Mouse (Mus musculus) stomach, embryonic 16.5 days (tissue): ENCODE results near the gene Gng8. TPM values are rescaled to one million over a fixed set of nuclear protein-coding genes. Genes with fewer than 3 reads are reported as not detected.

Experiments used
- ATAC-seq: fragments of 200-750 bp; cut with Nextera tagmentation; 2 replicates; pipeline ENCODE4 v1.8.0; 2017; ENCODE audit warnings: moderate number of reproducible peaks, moderate TSS enrichment; ENCODE audit not compliant: insufficient read depth, low FRiP score
- H3K27ac ChIP-seq: fragments of 300-500 bp; sonication (generic); 2 replicates; pipeline ENCODE4 v1.5.1; 2014; ENCODE audit warnings: low read length
- H3K27me3 ChIP-seq: fragments of 300-500 bp; sonication (generic); 2 replicates; pipeline ENCODE4 v1.6.1; 2014; ENCODE audit warnings: low read length, control low read depth, mixed read lengths; ENCODE audit not compliant: control insufficient read depth, insufficient read depth
- H3K36me3 ChIP-seq: fragments of 300-500 bp; sonication (generic); 2 replicates; pipeline ENCODE4 v1.6.1; 2014; ENCODE audit warnings: low read length; ENCODE audit not compliant: control insufficient read depth, insufficient read depth
- H3K4me1 ChIP-seq: fragments of 300-500 bp; sonication (generic); 2 replicates; pipeline ENCODE4 v1.6.1; 2014; ENCODE audit warnings: low read length, control low read depth, mixed read lengths; ENCODE audit not compliant: control insufficient read depth, insufficient read depth
- H3K4me2 ChIP-seq: fragments of 300-500 bp; sonication (generic); 2 replicates; pipeline ENCODE4 v1.6.1; 2014; ENCODE audit warnings: low read depth, low read length, mixed read lengths
- H3K4me3 ChIP-seq: fragments of 300-500 bp; sonication (generic); replicated peaks from 2 replicates; pipeline ENCODE4 v1.5.1; 2014; ENCODE audit warnings: mild to moderate bottlenecking, low read length
- H3K9ac ChIP-seq: fragments of 300-500 bp; sonication (generic); 2 replicates; pipeline ENCODE4 v1.6.1; 2014; ENCODE audit warnings: low read length
- H3K9me3 ChIP-seq: fragments of 300-500 bp; sonication (generic); replicated peaks from 2 replicates; pipeline ENCODE4 v1.6.1; 2016; ENCODE audit warnings: low read length, control low read depth; ENCODE audit not compliant: control insufficient read depth
- WGBS: fragments of 180-500 bp; shearing (Covaris S2); extraction: QIAGEN DNeasy Blood & Tissue Kit; methylation state at CpG from one replicate; pipeline ENCODE4 v1.1.7; 2014; 5-methylcytosine and 5-hydroxymethylcytosine counted together
- polyA plus RNA-seq: library from polyadenylated mRNA; unstranded; fragments of >200 nt; fragmentation: Nextera tagmentation; extraction: Ambion mirVana; gene quantifications from 2 replicates; pipeline ENCODE4 v1.2.1, GENCODE M21; 2015

Gng8 gene
- polyA plus RNA-seq, 1 experiment from 2014 or later = 9.7 TPM

DNA sequence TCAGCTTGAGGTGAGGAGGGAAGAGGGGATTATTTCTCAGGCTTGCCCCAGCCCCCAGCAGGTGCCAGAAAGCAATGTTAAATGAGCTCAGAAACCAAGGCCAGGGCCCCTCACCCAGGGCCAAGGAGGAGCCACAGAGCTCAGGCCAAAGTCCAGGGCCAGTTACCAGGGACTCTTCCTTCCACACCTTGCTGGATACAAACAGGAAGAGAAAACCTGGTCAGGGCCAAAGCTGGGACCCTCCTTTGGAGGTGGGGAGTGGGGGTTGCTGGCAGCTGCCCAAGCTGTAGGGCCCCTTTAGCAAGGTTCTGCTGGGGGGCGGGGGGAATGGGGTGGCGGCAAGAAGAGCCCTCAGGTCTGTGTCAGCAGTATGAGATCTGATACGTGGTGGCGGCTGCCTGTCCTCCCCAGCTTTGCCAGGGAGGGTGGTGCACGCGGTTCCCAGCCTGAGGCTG, 30.3 kb downstream of the Gng8 start:
- H3K9ac ChIP-seq = peak overlapping the region; percentile 95
- WGBS = 37% methylated on average over 6 of the region's 6 CpGs
- H3K4me3 ChIP-seq = peak overlapping the region; percentile 90
- H3K4me2 ChIP-seq = peak overlapping the region; percentile 95
- peak overlapping the region; percentile 95 for H3K27ac ChIP-seq
- ATAC-seq = no peak
- H3K4me1 ChIP-seq = peaks cover 33% of the 10 kb centered on the region
- H3K36me3 ChIP-seq = peaks cover 11% of the 10 kb centered on the region
- no peaks in the 10 kb centered on the region for H3K9me3 ChIP-seq
- no peaks in the 10 kb centered on the region for H3K27me3 ChIP-seq

DNA sequence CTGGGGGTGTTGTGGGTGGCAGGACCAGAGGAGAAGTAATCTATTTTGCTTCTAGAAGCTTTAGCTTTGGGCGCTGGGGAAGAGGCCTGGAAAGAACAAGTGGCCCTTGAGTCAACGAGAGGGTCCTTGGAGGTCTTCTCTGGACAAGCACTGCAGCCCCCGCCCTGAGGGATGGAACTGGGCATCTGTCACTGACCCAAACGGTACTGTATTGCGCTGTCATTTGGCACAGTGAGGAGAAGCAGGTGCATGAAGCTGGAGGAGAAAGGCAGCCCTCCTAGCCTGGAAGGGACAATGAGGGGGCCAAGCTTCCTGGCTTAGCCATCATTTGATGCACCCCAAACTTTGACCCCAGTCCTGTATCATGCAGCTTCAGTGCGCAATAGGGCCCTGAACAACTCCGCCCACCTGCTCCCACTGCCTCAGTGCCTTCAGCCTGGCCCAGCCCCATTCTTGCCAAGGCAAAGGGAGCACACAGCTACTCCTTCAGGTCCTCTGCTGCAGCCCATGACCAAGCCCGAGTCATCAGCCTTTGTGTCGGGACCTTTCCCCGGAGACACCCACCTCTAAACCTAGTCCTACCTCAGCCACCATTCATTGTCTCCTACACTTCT, 30.9 kb downstream of the Gng8 start:
- H3K9me3 ChIP-seq = no peaks in the 10 kb centered on the region
- peak overlapping the region; percentile 90 for H3K4me3 ChIP-seq
- peak overlapping the region; percentile 95 for H3K9ac ChIP-seq
- H3K36me3 ChIP-seq = peaks cover 5% of the 10 kb centered on the region
- 32% methylated on average over 10 of the region's 10 CpGs for WGBS
- ATAC-seq = no peak
- peak overlapping the region; percentile 95 for H3K4me2 ChIP-seq
- H3K27me3 ChIP-seq = no peaks in the 10 kb centered on the region
- H3K27ac ChIP-seq = peak overlapping the region; percentile 95
- peaks cover 33% of the 10 kb centered on the region for H3K4me1 ChIP-seq

DNA sequence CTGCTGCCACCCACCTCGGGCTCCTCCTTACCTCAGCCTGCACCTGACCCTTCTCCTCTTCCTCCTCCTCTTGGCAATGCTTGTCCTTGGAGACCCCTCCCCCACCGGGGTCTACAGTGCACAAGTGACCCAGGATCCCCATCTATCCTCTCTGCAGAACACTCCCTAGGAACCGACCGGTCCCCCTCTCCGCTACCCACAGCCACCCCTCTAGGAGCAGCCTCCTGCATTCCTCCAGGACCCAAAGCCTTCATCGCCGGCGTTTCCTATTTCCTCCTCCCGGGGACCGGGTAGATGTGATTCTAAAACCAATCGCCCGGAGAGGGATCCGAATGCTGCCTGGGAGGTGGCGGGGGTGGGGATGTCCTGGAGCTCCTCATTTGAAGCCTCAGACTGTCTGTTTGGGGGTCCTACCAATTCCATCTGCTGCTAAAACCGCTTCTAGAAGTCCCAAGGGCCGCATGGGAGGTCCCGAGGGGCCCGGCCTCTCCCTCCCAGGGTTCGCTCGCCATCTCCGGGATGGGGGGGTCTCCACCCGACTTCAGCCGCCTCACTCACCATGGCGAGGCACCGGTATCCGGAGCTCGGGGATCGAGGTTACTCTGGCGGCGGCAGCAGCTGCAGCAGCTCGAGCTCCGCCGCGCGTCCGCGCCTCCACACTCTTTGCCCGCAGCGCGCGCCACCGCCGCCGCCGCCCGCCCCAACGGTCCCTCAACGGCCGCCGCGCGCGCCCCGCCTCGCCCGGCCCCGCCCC, 31.9 kb downstream of the Gng8 start:
- 0 out of 2 replicates have a peak, but pooled peaks have one; percentile 0 for ATAC-seq
- peak overlapping the region; percentile 95 for H3K27ac ChIP-seq
- H3K9me3 ChIP-seq = no peaks in the 10 kb centered on the region
- H3K36me3 ChIP-seq = no peaks in the 10 kb centered on the region; the same call in 1 of the 2 replicates
- H3K4me1 ChIP-seq = peaks cover 33% of the 10 kb centered on the region
- H3K9ac ChIP-seq = peak overlapping the region; percentile 95
- WGBS = under 1% methylated on average over 56 of the region's 57 CpGs
- H3K4me2 ChIP-seq = peak overlapping the region; percentile 95
- no peaks in the 10 kb centered on the region for H3K27me3 ChIP-seq
- peak overlapping the region; percentile 90 for H3K4me3 ChIP-seq

DNA sequence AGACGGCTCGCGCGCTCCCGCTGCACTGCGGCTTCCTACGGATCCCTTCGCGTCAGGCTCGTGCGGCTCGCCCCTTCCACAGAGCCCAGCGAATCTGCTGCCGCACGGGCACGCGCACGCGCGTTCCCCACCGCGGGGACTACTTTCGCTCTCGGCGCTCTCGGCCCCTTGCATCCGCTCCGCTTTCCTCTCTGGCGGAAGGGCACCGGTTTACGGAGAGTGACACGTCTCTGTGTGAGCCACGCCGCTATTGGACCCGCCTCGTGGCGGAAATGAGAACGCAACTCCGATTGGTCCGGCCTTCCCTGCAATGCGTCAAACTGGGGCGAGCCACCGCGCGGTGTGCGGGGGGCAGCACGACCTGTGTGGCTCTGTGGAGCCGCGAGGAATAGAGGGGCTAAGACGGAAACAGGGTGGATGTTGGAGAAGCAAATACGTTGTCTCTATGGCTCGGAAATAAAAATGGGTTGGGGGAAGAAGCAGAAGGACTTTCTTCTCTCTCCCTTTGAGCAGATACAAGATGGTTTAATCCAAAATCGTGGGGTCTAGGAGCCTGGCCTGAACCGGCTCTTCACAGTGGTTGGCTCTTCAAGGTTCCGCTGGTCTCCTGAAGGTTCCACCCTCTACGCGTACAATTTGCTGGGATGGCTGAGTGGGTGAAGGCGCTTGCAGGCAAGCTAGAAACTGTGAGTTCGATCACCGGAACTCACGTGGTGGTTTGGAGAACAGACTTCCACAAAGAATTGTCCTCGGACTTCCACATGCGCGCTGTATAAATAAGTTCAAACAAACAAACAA, 32.6 kb downstream of the Gng8 start, which contains the start of gene Calm3:
Gene Calm3 (minus strand): TSS at position 78 of the 798 bp plus-strand sequence.
- peaks cover 33% of the 10 kb centered on the region for H3K4me1 ChIP-seq
- no peaks in the 10 kb centered on the region; the same call in 1 of the 2 replicates for H3K36me3 ChIP-seq
- H3K4me3 ChIP-seq = peak within 1 kb of the TSS; percentile 90
- no peaks in the 10 kb centered on the region for H3K9me3 ChIP-seq
- H3K9ac ChIP-seq = peak within 1 kb of the TSS; percentile 95
- peak; percentile 92 for ATAC-seq
- 2% methylated on average over 64 of the region's 64 CpGs for WGBS
- H3K27ac ChIP-seq = peak within 1 kb of the TSS; percentile 95
- H3K4me2 ChIP-seq = peak within 1 kb of the TSS; percentile 95
- H3K27me3 ChIP-seq = no peaks in the 10 kb centered on the region

DNA sequence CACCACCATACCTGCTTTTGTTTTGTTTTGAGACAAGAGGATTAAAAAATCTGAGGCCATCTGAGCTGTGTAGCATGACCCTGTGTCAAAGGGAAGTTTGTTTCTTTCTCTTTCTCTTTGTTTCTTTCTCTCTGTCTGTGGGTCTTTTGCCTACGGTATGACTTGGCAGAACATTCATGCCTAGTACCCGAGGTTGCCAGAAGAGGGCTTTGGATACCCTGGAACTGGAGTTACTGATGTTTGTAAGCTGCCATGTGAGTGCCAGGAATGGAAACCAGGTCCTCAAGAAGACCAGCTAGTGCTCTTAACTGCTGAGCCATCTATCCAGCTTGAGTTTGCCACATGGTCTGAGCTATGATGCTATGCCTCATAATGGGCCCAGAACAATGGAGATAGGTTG, 36.8 kb downstream of the Gng8 start:
- Histone ChIP-seq H3K27me3 (no peaks in the 10 kb centered on the region), H3K9me3 (no peaks in the 10 kb centered on the region), H3K27ac (no peak overlapping the region), H3K9ac (no peak overlapping the region), H3K4me2 (no peak overlapping the region), H3K4me1 (peaks cover 7% of the 10 kb centered on the region), H3K36me3 (no peaks in the 10 kb centered on the region), H3K4me3 (no peak overlapping the region)
- ATAC-seq = no peak
- WGBS = 47% methylated on average over 2 of the region's 2 CpGs

DNA sequence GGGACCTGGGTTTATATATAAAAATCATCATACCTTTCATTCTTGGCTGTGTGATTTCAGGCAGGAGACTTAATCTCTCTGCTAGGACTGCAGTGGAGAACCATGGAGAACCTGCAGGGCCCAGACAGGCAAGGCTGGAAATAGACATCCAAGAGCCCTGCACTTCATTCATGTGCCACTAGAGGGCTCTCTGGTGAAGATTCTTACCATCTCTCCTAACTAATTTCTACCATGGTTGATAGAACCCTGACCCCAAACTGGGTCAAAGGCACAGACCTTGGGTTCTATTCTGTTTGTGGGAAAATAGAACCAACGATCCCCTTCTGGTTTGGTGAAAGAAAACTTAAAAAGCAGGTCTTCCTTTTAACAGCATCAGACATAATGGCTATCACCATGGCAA, 39.3 kb downstream of the Gng8 start:
- Histone ChIP-seq H3K27me3 (no peaks in the 10 kb centered on the region), H3K4me1 (peaks cover 7% of the 10 kb centered on the region), H3K4me2 (no peak overlapping the region), H3K9ac (no peak overlapping the region), H3K9me3 (no peaks in the 10 kb centered on the region), H3K36me3 (no peaks in the 10 kb centered on the region), H3K27ac (no peak overlapping the region), H3K4me3 (no peak overlapping the region)
- WGBS = 8% methylated on average over 1 of the region's 1 CpGs
- no peak for ATAC-seq

DNA sequence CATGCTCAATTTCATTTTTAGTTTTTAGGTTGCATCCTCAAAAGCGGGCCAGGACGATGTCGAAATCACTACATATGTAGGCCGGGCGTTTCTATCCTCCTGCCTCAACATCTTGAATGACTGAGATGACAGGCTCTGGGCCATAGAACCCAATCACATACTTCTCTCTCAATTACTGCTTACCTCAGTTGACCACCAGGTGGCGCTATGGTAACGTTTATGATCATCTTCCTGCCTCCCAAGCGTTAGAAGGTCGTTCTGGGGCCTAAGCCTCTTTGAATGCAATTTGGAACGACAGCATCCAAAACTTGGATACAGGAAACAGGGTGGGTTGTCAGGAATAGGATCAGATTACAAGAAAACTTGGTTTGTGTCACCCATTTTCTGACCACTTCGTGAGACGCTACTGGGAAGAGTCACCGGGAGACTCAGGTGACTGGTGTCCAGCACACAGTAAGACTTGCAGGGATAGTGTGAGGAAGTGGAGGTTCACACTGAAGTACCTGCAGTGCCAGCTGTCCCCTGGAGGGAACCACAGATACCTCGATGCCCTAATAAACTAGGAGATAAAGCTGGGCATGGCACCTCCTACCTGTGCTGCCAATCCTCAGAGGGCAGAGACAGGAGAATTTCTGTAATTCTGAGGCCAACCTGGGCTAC, 40.5 kb downstream of the Gng8 start:
- no peak overlapping the region for H3K4me2 ChIP-seq
- 16% methylated on average over 14 of the region's 14 CpGs for WGBS
- H3K4me1 ChIP-seq = peaks cover 7% of the 10 kb centered on the region
- H3K9ac ChIP-seq = no peak overlapping the region
- peak; percentile 62; the same call in 1 of the 2 replicates for ATAC-seq
- H3K4me3 ChIP-seq = no peak overlapping the region
- H3K9me3 ChIP-seq = no peaks in the 10 kb centered on the region
- H3K36me3 ChIP-seq = no peaks in the 10 kb centered on the region
- 0 out of 2 replicates have a peak overlapping the region, but pooled peaks have one; percentile 24 for H3K27ac ChIP-seq
- no peaks in the 10 kb centered on the region for H3K27me3 ChIP-seq

DNA sequence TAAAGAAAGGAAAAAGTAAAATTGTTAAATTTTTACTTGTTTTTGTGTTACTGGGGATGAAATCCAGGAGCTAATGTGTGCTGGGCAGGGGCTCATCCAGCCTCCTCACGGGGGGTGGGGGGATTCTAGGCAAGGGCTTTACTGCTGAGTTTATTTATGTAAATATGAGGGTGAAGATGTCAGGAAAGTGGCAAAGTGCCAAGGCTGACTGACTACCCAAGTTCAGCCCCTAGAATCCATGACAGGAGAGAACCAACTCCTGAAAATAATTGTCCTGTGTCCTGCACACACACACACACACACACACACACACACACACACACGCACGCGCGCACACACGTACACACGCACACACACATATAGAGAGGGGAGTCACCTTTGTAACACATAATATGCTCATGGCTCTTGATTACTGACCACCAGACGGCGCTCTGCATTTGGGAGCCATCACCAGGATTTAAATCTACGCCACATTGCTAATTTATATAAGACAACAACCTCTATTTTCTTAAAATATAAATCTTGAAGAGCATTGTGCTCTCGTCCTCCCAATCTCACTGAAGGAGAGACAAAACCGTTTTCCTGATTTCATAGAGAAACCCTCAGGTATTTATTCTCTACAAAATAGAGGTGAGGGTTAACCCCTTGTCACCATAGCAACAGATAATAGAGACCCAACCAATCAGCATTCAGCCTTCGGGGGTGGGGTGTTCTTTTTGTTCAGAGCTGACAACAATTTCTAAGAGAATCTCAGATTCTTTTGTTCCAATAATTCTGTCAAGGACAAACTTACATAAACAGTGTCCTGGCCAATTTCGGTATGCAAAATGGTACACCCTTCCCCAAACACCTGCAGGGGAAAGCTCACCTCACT, 41.4 kb downstream of the Gng8 start:
- no peaks in the 10 kb centered on the region for H3K9me3 ChIP-seq
- H3K27ac ChIP-seq = no peak overlapping the region
- H3K9ac ChIP-seq = no peak overlapping the region
- no peaks in the 10 kb centered on the region for H3K27me3 ChIP-seq
- no peak for ATAC-seq
- no peak overlapping the region for H3K4me2 ChIP-seq
- no peak overlapping the region for H3K4me3 ChIP-seq
- 36% methylated on average over 14 of the region's 14 CpGs for WGBS
- peaks cover 7% of the 10 kb centered on the region for H3K4me1 ChIP-seq
- no peaks in the 10 kb centered on the region for H3K36me3 ChIP-seq
